Mouse (Mus musculus) intestine, embryonic 14.5 days (tissue): Measurements from ENCODE around the gene Rundc3a. TPM values are rescaled to one million over a fixed set of nuclear protein-coding genes. Genes with fewer than 3 reads are reported as not detected.

Source experiments
- ATAC-seq: fragments of 200-750 bp; cut with Nextera tagmentation; replicated peaks from 2 replicates; pipeline ENCODE4 v1.8.0; 2017; ENCODE audit warnings: low read depth, moderate number of reproducible peaks, moderate TSS enrichment, moderate library complexity; ENCODE audit not compliant: low FRiP score, low TSS enrichment
- DNase-seq: peaks from one replicate; pipeline ENCODE4 v3.0.0-alpha.2; 2018; ENCODE audit warnings: low spot score
- H3K27ac ChIP-seq: fragments of 300-500 bp; sonication (generic); 2 replicates; pipeline ENCODE4 v1.5.1; 2014; ENCODE audit warnings: low read depth, mild to moderate bottlenecking, control low read depth
- H3K27me3 ChIP-seq: fragments of 300-500 bp; sonication (generic); replicated peaks from 2 replicates; pipeline ENCODE4 v1.6.1; 2014; ENCODE audit warnings: low read length, control low read depth; ENCODE audit not compliant: control insufficient read depth, insufficient read depth
- H3K36me3 ChIP-seq: fragments of 300-500 bp; sonication (generic); 2 replicates; pipeline ENCODE4 v1.6.1; 2014; ENCODE audit warnings: low read length, control low read depth; ENCODE audit not compliant: control insufficient read depth, insufficient read depth
- H3K4me1 ChIP-seq: fragments of 300-500 bp; sonication (generic); replicated peaks from 2 replicates; pipeline ENCODE4 v1.6.1; 2014; ENCODE audit warnings: low read length, control low read depth, mixed read lengths; ENCODE audit not compliant: control insufficient read depth, insufficient read depth
- H3K4me2 ChIP-seq: fragments of 300-500 bp; sonication (generic); 2 replicates; pipeline ENCODE4 v1.6.1; 2014; ENCODE audit warnings: low read length
- H3K4me3 ChIP-seq: fragments of 300-500 bp; sonication (generic); 2 replicates; pipeline ENCODE4 v1.5.1; 2014; ENCODE audit warnings: low read depth, low read length, control low read depth, mixed read lengths
- H3K9ac ChIP-seq: fragments of 300-500 bp; sonication (generic); 2 replicates; pipeline ENCODE4 v1.6.1; 2014; ENCODE audit warnings: mild to moderate bottlenecking, low read length
- H3K9me3 ChIP-seq: fragments of 300-500 bp; sonication (generic); 2 replicates; pipeline ENCODE4 v1.6.1; 2016; ENCODE audit warnings: low read length, control low read depth; ENCODE audit not compliant: control insufficient read depth
- WGBS: fragments of 180-500 bp; shearing (Covaris S2); extraction: QIAGEN DNeasy Blood & Tissue Kit; methylation state at CpG from one replicate; pipeline ENCODE4 v1.1.7; 2014; 5-methylcytosine and 5-hydroxymethylcytosine counted together
- polyA plus RNA-seq: library from polyadenylated mRNA; unstranded; fragments of >200 nt; fragmentation: Nextera tagmentation; extraction: Ambion mirVana; gene quantifications from 2 replicates; pipeline ENCODE4 v1.2.1, GENCODE M21; 2014

Gene Rundc3a
- polyA plus RNA-seq, 1 experiment from 2014 or later, result 10.0 TPM

GRCm38 (mm10) chr11:102415034-102415802 lies 22.0 kb downstream of the Rundc3a start:
- Histone ChIP-seq H3K27me3 (no peaks in the 10 kb centered on the region), H3K27ac (no peak overlapping the region), H3K36me3 (no peaks in the 10 kb centered on the region), H3K4me2 (no peak overlapping the region), H3K9me3 (no peaks in the 10 kb centered on the region), H3K9ac (no peak overlapping the region), H3K4me3 (no peak overlapping the region), H3K4me1 (no peaks in the 10 kb centered on the region; the same call in 1 of the 2 replicates)
- no peak for ATAC-seq
- no peak for DNase-seq
- 67% methylated on average over 10 of the region's 10 CpGs for WGBS

- H3K9me3 ChIP-seq, result no peaks in the 10 kb centered on the region
- no peak for ATAC-seq
- no peak overlapping the region for H3K4me3 ChIP-seq
- whole genome bisulfite sequencing, result 74% methylated on average over 1 of the region's 1 CpGs
- no peaks in the 10 kb centered on the region for H3K27me3 ChIP-seq
- H3K36me3 ChIP-seq, result no peaks in the 10 kb centered on the region
- H3K4me2 ChIP-seq, result no peak overlapping the region
- no peak overlapping the region for H3K9ac ChIP-seq
- DNase-seq, result no peak
- H3K4me1 ChIP-seq, result no peaks in the 10 kb centered on the region
- H3K27ac ChIP-seq, result no peak overlapping the region
These were observed 24.0 kb downstream of the Rundc3a start for GRCm38 (mm10) chr11:102417160-102417559.

GRCm38 (mm10) chr11:102418887-102419286 lies 25.7 kb downstream of the Rundc3a start:
- Histone ChIP-seq H3K36me3 (no peaks in the 10 kb centered on the region), H3K9ac (no peak overlapping the region), H3K27ac (no peak overlapping the region), H3K4me2 (no peak overlapping the region), H3K27me3 (no peaks in the 10 kb centered on the region), H3K4me3 (no peak overlapping the region), H3K9me3 (no peaks in the 10 kb centered on the region), H3K4me1 (no peaks in the 10 kb centered on the region)
- no peak for DNase-seq
- no peak for ATAC-seq

- no peaks in the 10 kb centered on the region for H3K36me3 ChIP-seq
- no peak overlapping the region for H3K4me2 ChIP-seq
- DNase-seq (no peak), ATAC-seq (no peak)
- H3K9me3 ChIP-seq, result no peaks in the 10 kb centered on the region
- H3K27ac ChIP-seq, result no peak overlapping the region
- WGBS, result 48% methylated on average over 8 of the region's 8 CpGs
- no peaks in the 10 kb centered on the region for H3K27me3 ChIP-seq
- no peaks in the 10 kb centered on the region for H3K4me1 ChIP-seq
- H3K4me3 ChIP-seq, result no peak overlapping the region
- no peak overlapping the region for H3K9ac ChIP-seq
These were observed 28.4 kb downstream of the Rundc3a start for GRCm38 (mm10) chr11:102421559-102421958.

- H3K4me2 ChIP-seq, result no peak overlapping the region
- DNase-seq, result no peak
- peaks cover 5% of the 10 kb centered on the region for H3K4me1 ChIP-seq
- H3K36me3 ChIP-seq, result no peaks in the 10 kb centered on the region
- H3K4me3 ChIP-seq, result no peak overlapping the region
- H3K27me3 ChIP-seq, result no peaks in the 10 kb centered on the region
- H3K9ac ChIP-seq, result no peak overlapping the region
- 72% methylated on average over 6 of the region's 6 CpGs for WGBS
- no peak overlapping the region for H3K27ac ChIP-seq
- no peak for ATAC-seq
- H3K9me3 ChIP-seq, result no peaks in the 10 kb centered on the region
These were observed 31.5 kb downstream of the Rundc3a start for GRCm38 (mm10) chr11:102424666-102425065.

- no peak overlapping the region for H3K4me3 ChIP-seq
- DNase-seq (no peak), ATAC-seq (no peak)
- no peak overlapping the region for H3K27ac ChIP-seq
- H3K4me1 ChIP-seq, result peaks cover 6% of the 10 kb centered on the region
- no peak overlapping the region for H3K9ac ChIP-seq
- no peaks in the 10 kb centered on the region for H3K36me3 ChIP-seq
- H3K27me3 ChIP-seq, result no peaks in the 10 kb centered on the region
- H3K4me2 ChIP-seq, result no peak overlapping the region
- H3K9me3 ChIP-seq, result no peaks in the 10 kb centered on the region
- 78% methylated on average over 8 of the region's 8 CpGs for WGBS
These were observed 32.5 kb downstream of the Rundc3a start for GRCm38 (mm10) chr11:102425555-102426316.

- no peak overlapping the region for H3K27ac ChIP-seq
- no peaks in the 10 kb centered on the region for H3K36me3 ChIP-seq
- WGBS, result 67% methylated on average over 8 of the region's 8 CpGs
- H3K4me1 ChIP-seq, result peaks cover 10% of the 10 kb centered on the region
- no peak overlapping the region for H3K9ac ChIP-seq
- ATAC-seq (no peak), DNase-seq (no peak)
- no peaks in the 10 kb centered on the region for H3K9me3 ChIP-seq
- H3K27me3 ChIP-seq, result no peaks in the 10 kb centered on the region
- no peak overlapping the region for H3K4me3 ChIP-seq
- H3K4me2 ChIP-seq, result no peak overlapping the region; the same call in 1 of the 2 replicates
These were observed 35.9 kb downstream of the Rundc3a start for GRCm38 (mm10) chr11:102428981-102429540.

GRCm38 (mm10) chr11:102429551-102429950 lies 36.3 kb downstream of the Rundc3a start:
- no peak for ATAC-seq
- Histone ChIP-seq H3K27me3 (no peaks in the 10 kb centered on the region), H3K9me3 (no peaks in the 10 kb centered on the region), H3K4me1 (peaks cover 10% of the 10 kb centered on the region), H3K36me3 (no peaks in the 10 kb centered on the region), H3K27ac (no peak overlapping the region), H3K4me2 (peak overlapping the region; percentile 95), H3K9ac (peak overlapping the region; percentile 55), H3K4me3 (peak overlapping the region; percentile 86)
- DNase-seq, result no peak
- 37% methylated on average over 3 of the region's 3 CpGs for WGBS
